In the genomic region with DNA sequence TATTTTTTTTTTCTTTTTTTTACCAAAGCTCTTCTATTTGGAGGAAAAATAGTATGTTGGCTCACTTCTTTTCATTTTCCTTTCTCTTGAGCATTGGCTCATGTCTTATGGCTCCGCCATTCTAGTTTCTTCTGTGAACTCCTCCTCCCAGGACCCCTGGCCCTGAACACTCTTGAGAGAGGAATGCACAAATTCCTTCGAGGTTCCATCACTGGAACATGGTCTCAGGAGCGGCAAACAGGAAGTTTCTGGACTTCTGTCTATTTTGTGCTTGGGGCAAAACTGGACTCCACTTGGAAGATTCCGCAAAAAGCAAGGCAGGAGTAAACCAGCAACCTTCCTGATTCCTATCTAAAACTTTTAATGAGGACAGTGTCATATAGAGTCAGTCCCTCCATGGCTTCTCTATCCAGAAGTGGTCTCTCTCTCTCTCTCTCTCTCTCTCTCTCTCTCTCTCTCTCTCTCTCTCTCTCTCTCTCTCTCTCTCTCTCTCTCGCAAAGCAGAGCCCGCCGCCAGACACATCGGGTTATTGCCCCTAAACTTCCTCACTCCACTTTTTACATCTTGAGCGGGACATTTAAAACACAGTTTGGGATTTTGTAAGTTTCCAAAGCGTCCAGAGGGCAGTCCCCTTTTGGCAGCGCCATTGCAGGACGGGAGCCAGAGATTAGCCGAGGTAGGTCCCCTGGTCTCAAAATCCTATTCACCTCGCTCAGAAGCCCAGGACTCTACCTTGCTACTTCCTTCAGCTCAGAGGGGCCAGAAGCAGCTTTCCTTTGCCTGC, we compare ENCODE assay signal across 7 mouse cellular contexts. TPM values are rescaled to one million over a fixed set of nuclear protein-coding genes. Genes with fewer than 3 reads are reported as not detected.
DNase-seq lines count a peak whose midpoint lies in the region; ATAC-seq and TF ChIP-seq lines count a peak whose summit lies in the region.

Ube2e3 (plus strand) TSS at position 399 of the 785 bp plus-strand sequence.

- H3K36me3 ChIP-seq in ES-E14 (ENCODE audit: control insufficient read depth, insufficient read depth, low read length, poor library complexity, severe bottlenecking), result peaks cover 4% of the 10 kb centered on the region
- H3K36me3 ChIP-seq in embryonic facial prominence, embryonic 14.5 days (ENCODE audit: control insufficient read depth, insufficient read depth, low read length), result peaks cover 6% of the 10 kb centered on the region; the same call in 1 of the 2 replicates
- peaks cover 16% of the 10 kb centered on the region for H3K36me3 ChIP-seq in heart, embryonic 13.5 days
- H3K36me3 ChIP-seq in midbrain, embryonic 13.5 days, result no peaks in the 10 kb centered on the region

- H3K9me3 ChIP-seq in ES-E14 (ENCODE audit: control insufficient read depth, insufficient read depth, low read depth, low read length), result no peaks in the 10 kb centered on the region
- H3K9me3 ChIP-seq in embryonic facial prominence, embryonic 14.5 days (ENCODE audit: control insufficient read depth, low read length), result no peaks in the 10 kb centered on the region
- H3K9me3 ChIP-seq in heart, embryonic 13.5 days, result no peaks in the 10 kb centered on the region
- no peaks in the 10 kb centered on the region for H3K9me3 ChIP-seq in midbrain, embryonic 13.5 days

- no peak for DNase-seq in ES-E14 (ENCODE audit: low read depth, low spot score)
- peak; percentile 62 for DNase-seq in embryonic facial prominence, embryonic 14.5 days (ENCODE audit: low spot score)
- DNase-seq in layer of hippocampus, postnatal 36 days, result no peak
- no peak for DNase-seq in spleen, adult 18-20 months

- in situ Hi-C loops in ES-E14 (cut with MboI; ENCODE audit: low sequenced_read_pairs in 2 of 2, unreplicated experiment in 2 of 2), result no loop called here

- 7% methylated on average over 14 of the region's 14 CpGs for WGBS in embryonic facial prominence, embryonic 14.5 days
- 9% methylated on average over 14 of the region's 14 CpGs for WGBS in heart, embryonic 13.5 days
- 21% methylated on average over 14 of the region's 14 CpGs for WGBS in midbrain, embryonic 13.5 days

- peak within 1 kb of the TSS; percentile 96 for H3K9ac ChIP-seq in ES-E14 (ENCODE audit: insufficient read depth, low read depth, low read length, poor library complexity, severe bottlenecking)
- H3K9ac ChIP-seq in embryonic facial prominence, embryonic 14.5 days (ENCODE audit: low read depth, low read length), result peak within 1 kb of the TSS; percentile 96
- H3K9ac ChIP-seq in heart, embryonic 13.5 days, result peak within 1 kb of the TSS; percentile 99
- peak within 1 kb of the TSS; percentile 98 for H3K9ac ChIP-seq in midbrain, embryonic 13.5 days (replicated peaks)

- H3K4me2 ChIP-seq in embryonic facial prominence, embryonic 14.5 days (ENCODE audit: low read depth, low read length), result peak within 1 kb of the TSS; percentile 72
- peak within 1 kb of the TSS; percentile 77 for H3K4me2 ChIP-seq in heart, embryonic 13.5 days
- H3K4me2 ChIP-seq in midbrain, embryonic 13.5 days (replicated peaks), result peak within 1 kb of the TSS; percentile 84

- H3K4me1 ChIP-seq in ES-E14 (ENCODE audit: control insufficient read depth in 2 of 2, insufficient read depth in 2 of 2, low read length in 2 of 2, poor library complexity in 1 of 2), result no peaks in the 10 kb centered on the region; a peak in 1 of 4 replicates
- peaks cover 20% of the 10 kb centered on the region for H3K4me1 ChIP-seq in embryonic facial prominence, embryonic 14.5 days (ENCODE audit: control insufficient read depth, insufficient read depth, low read length)
- peaks cover 31% of the 10 kb centered on the region for H3K4me1 ChIP-seq in heart, embryonic 13.5 days
- peaks cover 18% of the 10 kb centered on the region for H3K4me1 ChIP-seq in midbrain, embryonic 13.5 days (replicated peaks)

- peak within 1 kb of the TSS; percentile 90 to 97 for H3K4me3 ChIP-seq in ES-E14 (ENCODE audit: insufficient read depth in 1 of 2, low read depth in 1 of 2, low read length in 2 of 2, poor library complexity in 1 of 2, severe bottlenecking in 1 of 2)
- peak within 1 kb of the TSS; percentile 81 for H3K4me3 ChIP-seq in embryonic facial prominence, embryonic 14.5 days (ENCODE audit: low read depth, low read length)
- peak within 1 kb of the TSS; percentile 88 for H3K4me3 ChIP-seq in heart, embryonic 13.5 days
- H3K4me3 ChIP-seq in midbrain, embryonic 13.5 days (replicated peaks), result peak within 1 kb of the TSS; percentile 80

- peak within 1 kb of the TSS; percentile 78 for H3K27ac ChIP-seq in ES-E14 (ENCODE audit: insufficient read depth, low read depth, low read length, poor library complexity, severe bottlenecking)
- H3K27ac ChIP-seq in embryonic facial prominence, embryonic 14.5 days (replicated peaks; ENCODE audit: low read depth, low read length), result peak within 1 kb of the TSS; percentile 98
- H3K27ac ChIP-seq in heart, embryonic 13.5 days (replicated peaks), result peak within 1 kb of the TSS; percentile 99
- peak within 1 kb of the TSS; percentile 99 for H3K27ac ChIP-seq in midbrain, embryonic 13.5 days

- peak; percentile 1 for ATAC-seq in CD4-positive, CD25-positive, alpha-beta regulatory T cell, adult 4 months
- no peak for ATAC-seq in embryonic facial prominence, embryonic 14.5 days (ENCODE audit: low read depth)
- ATAC-seq in heart, embryonic 13.5 days (ENCODE audit: extremely low read depth, insufficient number of reproducible peaks, low FRiP score, low TSS enrichment), result no peak
- no peak for ATAC-seq in midbrain, embryonic 13.5 days

- no peaks in the 10 kb centered on the region for H3K27me3 ChIP-seq in embryonic facial prominence, embryonic 14.5 days (replicated peaks; ENCODE audit: control insufficient read depth, insufficient read depth, low read length)
- H3K27me3 ChIP-seq in heart, embryonic 13.5 days (replicated peaks), result no peaks in the 10 kb centered on the region
- no peaks in the 10 kb centered on the region for H3K27me3 ChIP-seq in midbrain, embryonic 13.5 days

TF ChIP-seq in ES-E14, 5 proteins besides CTCF, POLR2A, EP300 and RAD21:
- no peak for TF ChIP-seq CHD2 (IDR thresholded peaks at IDR 0.05; ENCODE audit: low read depth, low read length)
- no peak for TF ChIP-seq ZNF384 (IDR thresholded peaks at IDR 0.05; ENCODE audit: low read depth, low read length)
- TF ChIP-seq ZC3H11A (IDR thresholded peaks at IDR 0.05; ENCODE audit: borderline replicate concordance, low read depth, low read length), result no peak
- TF ChIP-seq MAFK (IDR thresholded peaks at IDR 0.05; ENCODE audit: insufficient read depth, low read depth, low read length), result no peak
- TF ChIP-seq HCFC1 (IDR thresholded peaks at IDR 0.05; ENCODE audit: borderline replicate concordance, insufficient read depth, low read length), result no peak

RNA-seq across cellular contexts. Expression of gene Ube2e3, which starts in this region (rescaled TPM):
- polyA plus RNA-seq in CD4-positive, CD25-positive, alpha-beta regulatory T cell, adult 4 months (2017; shearing (Covaris generic)), result 10 to 100 TPM; 10.1 to 10.5 TPM
- total RNA-seq in ES-E14 (2012; rRNA removed), result 22.7 and 35.1 TPM in 2 replicates
- 120 and 138 TPM in 2 replicates for polyA plus RNA-seq in embryonic facial prominence, embryonic 14.5 days (2014; fragmentation: Nextera tagmentation; extraction: Ambion mirVana)
- 118 and 121 TPM in 2 replicates for polyA plus RNA-seq in heart, embryonic 13.5 days (2015; fragmentation: Nextera tagmentation; extraction: Ambion mirVana)
- 100 to 1,000 TPM; 113 to 116 TPM for total RNA-seq in layer of hippocampus, postnatal 36 days (2021)
- polyA plus RNA-seq in midbrain, embryonic 13.5 days (2015; fragmentation: Nextera tagmentation; extraction: Ambion mirVana), result 299 and 325 TPM in 2 replicates

Comparison
In these comparisons a context has a peak if more than half of its experiments do, and no peak if none do; other contexts are left out.
1. RNA of gene Ube2e3 (polyA plus RNA-seq): 299 to 325 TPM in midbrain, embryonic 13.5 days, 120 to 138 TPM in embryonic facial prominence, embryonic 14.5 days and 118 to 121 TPM in heart, embryonic 13.5 days; 10.1 to 10.5 TPM in CD4-positive, CD25-positive, alpha-beta regulatory T cell, adult 4 months; every median in the first group is over 10 times any median in the second.
2. Peak in every context shown above with its lines, with median percentiles within 50 percentile points of each other: H3K27ac ChIP-seq, H3K4me3 ChIP-seq, H3K9ac ChIP-seq and H3K4me2 ChIP-seq.